19 mouse cellular contexts compared by ENCODE assay signal in the genomic region with DNA sequence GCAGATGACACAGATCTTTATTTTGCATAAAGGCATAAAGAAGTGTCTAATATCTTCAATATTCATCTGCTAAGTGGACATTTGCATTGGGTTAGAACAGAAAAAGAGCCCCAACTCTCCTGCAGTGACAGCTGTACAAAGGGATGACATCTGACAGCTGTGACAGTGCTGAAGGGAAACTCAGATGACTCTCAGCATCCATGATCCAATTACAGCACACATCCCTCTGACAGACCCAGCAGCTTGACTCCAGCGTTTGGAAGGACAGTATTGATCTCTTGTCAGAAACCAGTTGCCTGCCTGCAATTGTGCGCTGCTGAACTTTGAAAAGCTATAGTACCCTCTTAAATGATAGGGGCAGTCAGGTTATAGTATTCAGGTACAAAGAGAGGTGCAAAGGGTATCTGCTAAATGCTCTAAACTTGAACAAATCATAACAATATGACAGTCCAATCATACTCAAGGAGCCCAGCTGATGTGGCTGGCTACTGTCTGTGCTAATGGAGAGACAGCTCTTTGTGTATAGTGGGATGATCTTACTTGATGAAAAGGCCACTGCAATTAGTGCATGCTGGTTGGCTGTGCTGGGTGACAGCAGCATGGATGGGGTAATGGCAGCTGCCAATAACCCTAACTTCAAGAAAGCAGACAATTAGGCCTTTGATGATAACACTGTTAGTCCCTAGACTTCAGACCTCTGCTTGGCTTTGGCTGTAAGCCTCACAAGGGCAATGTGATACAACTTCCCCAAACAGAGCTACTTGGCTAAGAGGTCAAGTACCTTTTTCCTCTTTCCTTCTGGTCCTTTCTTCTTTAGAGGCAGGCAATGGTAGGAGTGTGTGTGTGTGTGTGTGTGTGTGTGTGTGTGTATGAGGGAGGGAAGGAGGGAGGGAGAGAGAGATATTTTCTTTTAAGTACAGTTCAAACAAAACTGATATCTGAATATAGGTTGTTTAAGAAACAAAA.
DNase-seq lines count a peak whose midpoint lies in the region; ATAC-seq and TF ChIP-seq lines count a peak whose summit lies in the region.
"Had no signal": no experiment of that assay in that cellular context is flagged by ENCODE, and none has a peak within 500 bp of the region (broad histone marks: within the 10 kb centered on the region; RNA-seq: fewer than 3 reads in every experiment).

No protein-coding gene starts in this region.

- no peaks in the 10 kb centered on the region for H3K36me3 ChIP-seq in forebrain, embryonic 12.5 days (replicated peaks)
- no peaks in the 10 kb centered on the region for H3K36me3 ChIP-seq in forebrain, embryonic 10.5 days (replicated peaks)
- no peaks in the 10 kb centered on the region for H3K36me3 ChIP-seq in forebrain, embryonic 15.5 days
- no peaks in the 10 kb centered on the region for H3K36me3 ChIP-seq in hindbrain, embryonic 16.5 days (ENCODE audit: control insufficient read depth, insufficient read depth, low read length)
- H3K36me3 ChIP-seq in midbrain, postnatal 0 days (ENCODE audit: insufficient read depth, low read length), result no peaks in the 10 kb centered on the region
- H3K36me3 ChIP-seq: heart, embryonic 15.5 days; intestine, embryonic 15.5 days; liver, embryonic 12.5 days; lung, embryonic 15.5 days had no signal

- H3K4me2 ChIP-seq in forebrain, embryonic 12.5 days, result no peak overlapping the region
- H3K4me2 ChIP-seq in forebrain, embryonic 15.5 days (replicated peaks), result no peak overlapping the region
- H3K4me2 ChIP-seq in hindbrain, embryonic 16.5 days (ENCODE audit: low read length), result no peak overlapping the region
- no peak overlapping the region for H3K4me2 ChIP-seq in midbrain, postnatal 0 days (ENCODE audit: low read depth, low read length, poor library complexity, severe bottlenecking)
- H3K4me2 ChIP-seq: heart, embryonic 15.5 days; intestine, embryonic 15.5 days; liver, embryonic 12.5 days; lung, embryonic 15.5 days had no signal

- H3K27ac ChIP-seq in forebrain, embryonic 12.5 days, result no peak overlapping the region
- no peak overlapping the region for H3K27ac ChIP-seq in forebrain, embryonic 10.5 days
- no peak overlapping the region for H3K27ac ChIP-seq in forebrain, embryonic 15.5 days (replicated peaks)
- no peak overlapping the region for H3K27ac ChIP-seq in hindbrain, embryonic 16.5 days (ENCODE audit: low read depth, low read length)
- no peak overlapping the region for H3K27ac ChIP-seq in midbrain, postnatal 0 days (ENCODE audit: low read depth, low read length)
- H3K27ac ChIP-seq: heart, embryonic 15.5 days; intestine, embryonic 15.5 days; kidney, postnatal 0 days; liver, embryonic 12.5 days; lung, embryonic 15.5 days had no signal

- H3K4me1 ChIP-seq in forebrain, embryonic 12.5 days, result peaks cover 25% of the 10 kb centered on the region
- H3K4me1 ChIP-seq in forebrain, embryonic 10.5 days, result peaks cover 20% of the 10 kb centered on the region
- peaks cover 13% of the 10 kb centered on the region for H3K4me1 ChIP-seq in forebrain, embryonic 15.5 days
- H3K4me1 ChIP-seq in hindbrain, embryonic 16.5 days (ENCODE audit: control insufficient read depth, insufficient read depth, low read depth, low read length), result peaks cover 4% of the 10 kb centered on the region; the same call in 1 of the 2 replicates
- no peaks in the 10 kb centered on the region; the same call in 1 of the 2 replicates for H3K4me1 ChIP-seq in midbrain, postnatal 0 days (ENCODE audit: insufficient read depth, low read length)
- H3K4me1 ChIP-seq: heart, embryonic 15.5 days; intestine, embryonic 15.5 days; liver, embryonic 12.5 days; lung, embryonic 15.5 days had no signal

- ATAC-seq in forebrain, embryonic 12.5 days (ENCODE audit: low FRiP score), result peak; percentile 62
- ATAC-seq in forebrain, embryonic 15.5 days (replicated peaks), result peak; percentile 61
- ATAC-seq in hindbrain, embryonic 16.5 days, result peak; percentile 50; the same call in 1 of the 2 replicates
- ATAC-seq in midbrain, postnatal 0 days (ENCODE audit: low FRiP score), result no peak
- ATAC-seq: intestine, embryonic 15.5 days; liver, embryonic 12.5 days had no signal

- H3K9me3 ChIP-seq in forebrain, embryonic 12.5 days, result no peaks in the 10 kb centered on the region
- no peaks in the 10 kb centered on the region for H3K9me3 ChIP-seq in forebrain, embryonic 10.5 days
- H3K9me3 ChIP-seq in forebrain, embryonic 15.5 days, result no peaks in the 10 kb centered on the region
- H3K9me3 ChIP-seq in hindbrain, embryonic 16.5 days (ENCODE audit: control insufficient read depth, low read length), result no peaks in the 10 kb centered on the region
- H3K9me3 ChIP-seq in midbrain, postnatal 0 days (ENCODE audit: low read length), result no peaks in the 10 kb centered on the region
- H3K9me3 ChIP-seq: heart, embryonic 15.5 days; intestine, embryonic 15.5 days; liver, embryonic 12.5 days; lung, embryonic 15.5 days had no signal

- 59% methylated on average over 2 of the region's 2 CpGs for WGBS in forebrain, embryonic 12.5 days
- WGBS in forebrain, embryonic 10.5 days, result 71% methylated on average over 2 of the region's 2 CpGs
- WGBS in forebrain, embryonic 15.5 days, result 49% methylated on average over 2 of the region's 2 CpGs
- 42% methylated on average over 2 of the region's 2 CpGs for WGBS in hindbrain, embryonic 16.5 days
- WGBS in midbrain, postnatal 0 days, result 37% methylated on average over 2 of the region's 2 CpGs

- H3K27me3 ChIP-seq in forebrain, embryonic 12.5 days, result no peaks in the 10 kb centered on the region
- H3K27me3 ChIP-seq in forebrain, embryonic 10.5 days (ENCODE audit: poor library complexity, severe bottlenecking), result peaks cover 6% of the 10 kb centered on the region; the same call in 1 of the 2 replicates
- H3K27me3 ChIP-seq in forebrain, embryonic 15.5 days, result no peaks in the 10 kb centered on the region
- no peaks in the 10 kb centered on the region for H3K27me3 ChIP-seq in hindbrain, embryonic 16.5 days (replicated peaks; ENCODE audit: control insufficient read depth, insufficient read depth, low read length)
- no peaks in the 10 kb centered on the region for H3K27me3 ChIP-seq in midbrain, postnatal 0 days (ENCODE audit: insufficient read depth, low read length)
- H3K27me3 ChIP-seq: heart, embryonic 15.5 days; intestine, embryonic 15.5 days; liver, embryonic 12.5 days; lung, embryonic 15.5 days had no signal

- DNase-seq in forebrain, embryonic 10.5 days (ENCODE audit: extremely low spot score, low spot score), result no peak
- DNase-seq in midbrain, postnatal 0 days (ENCODE audit: low spot score), result peak; percentile 26
- no peak for DNase-seq in cerebellum, adult 9-11 months
- DNase-seq in frontal cortex, postnatal 25 days (ENCODE audit: low spot score in 2 of 2), result no peak
- DNase-seq in kidney, postnatal 14 days, result no peak
- DNase-seq: cerebellum, adult 11-12 months; heart, adult 11 months; right cerebral cortex, postnatal 25 days; thymus, postnatal 4 days had no signal

- H3K9ac ChIP-seq in forebrain, embryonic 12.5 days, result no peak overlapping the region
- H3K9ac ChIP-seq in forebrain, embryonic 15.5 days (replicated peaks), result no peak overlapping the region
- no peak overlapping the region for H3K9ac ChIP-seq in hindbrain, embryonic 16.5 days (ENCODE audit: low read depth, low read length)
- H3K9ac ChIP-seq in midbrain, postnatal 0 days (replicated peaks; ENCODE audit: low read length, poor library complexity, severe bottlenecking), result no peak overlapping the region
- H3K9ac ChIP-seq: heart, embryonic 15.5 days; intestine, embryonic 15.5 days; liver, embryonic 12.5 days; lung, embryonic 15.5 days had no signal

- H3K4me3 ChIP-seq in forebrain, embryonic 12.5 days (replicated peaks), result no peak overlapping the region
- H3K4me3 ChIP-seq in forebrain, embryonic 10.5 days, result no peak overlapping the region
- H3K4me3 ChIP-seq in forebrain, embryonic 15.5 days, result no peak overlapping the region
- no peak overlapping the region for H3K4me3 ChIP-seq in hindbrain, embryonic 16.5 days (ENCODE audit: low read length)
- no peak overlapping the region for H3K4me3 ChIP-seq in midbrain, postnatal 0 days (ENCODE audit: low read depth, low read length)
- H3K4me3 ChIP-seq: erythroblast, embryonic 14.5 days; heart, embryonic 15.5 days; intestine, embryonic 15.5 days; liver, embryonic 12.5 days; lung, embryonic 15.5 days; myocyte had no signal

- no peak for TF ChIP-seq CTCF in midbrain, postnatal 0 days (IDR thresholded peaks at IDR 0.05)
